Mouse (Mus musculus) macrophage (primary cell): ENCODE measurements around the gene Got1. TPM values are rescaled to one million over a fixed set of nuclear protein-coding genes. Genes with fewer than 3 reads are reported as not detected.

Experiments
- H3K27ac ChIP-seq: fragments of 350-480 bp; formaldehyde crosslinking; 2 replicates; pipeline ENCODE4 v1.9.0; 2021
- H3K36me3 ChIP-seq: fragments of 350-480 bp; formaldehyde crosslinking; 2 replicates; pipeline ENCODE4 v1.9.0; 2021; ENCODE audit errors: inconsistent target
- H3K4me3 ChIP-seq: fragments of 350-480 bp; formaldehyde crosslinking; 2 replicates; pipeline ENCODE4 v1.9.0; 2021; ENCODE audit errors: inconsistent target
- H3K79me2 ChIP-seq: fragments of 350-480 bp; formaldehyde crosslinking; 2 replicates; pipeline ENCODE4 v1.9.0; 2021; ENCODE audit errors: inconsistent target
- WGBS: methylation state at CpG from one replicate; pipeline ENCODE4 v1.1.7; 2026; ENCODE audit warnings: inconsistent platforms; ENCODE audit not compliant: missing documents; 5-methylcytosine and 5-hydroxymethylcytosine counted together
- polyA plus RNA-seq: library from polyadenylated mRNA; stranded (reverse); fragments of 250-400 nt; gene quantifications from 3 replicates; pipeline ENCODE4 v1.2.4, GENCODE M21; 2018; ENCODE audit warnings: inconsistent platforms
- total RNA-seq, 78 experiments: library from RNA; depleted of rRNA; stranded (reverse); fragments of 250-400 nt; gene quantifications; 1 replicate in 9 of 78; 2 replicates in 24 of 78; 3 replicates in 43 of 78; 4 replicates in 2 of 78; pipeline ENCODE4 v1.2.4; 2018; ENCODE audit warnings: inconsistent platforms in 56 of 78

The Got1 gene
- total RNA-seq (2018; cell fraction: chromatin; rRNA removed): 100 to 1,000 TPM in 3 of 26 experiments, 10 to 100 TPM in 22, 1 to 10 TPM in 1; 8.1 to 167 (median 40.8) TPM
- total RNA-seq (2018; cell fraction: cytosol; rRNA removed): 100 to 1,000 TPM in 5 of 26 experiments, 10 to 100 TPM in 21; 54.4 to 123 (median 77.7) TPM
- 100 to 1,000 TPM in 2 of 26 experiments, 10 to 100 TPM in 24; 16.9 to 138 (median 47.4) TPM for total RNA-seq (2018; cell fraction: nucleus; rRNA removed)
- 86.8 to 158 TPM (median 102 TPM) in 3 replicates for polyA plus RNA-seq

GRCm38 (mm10) chr19:43524187-43525103 lies at the start of gene Got1:
Gene Got1 (minus strand): TSS chr19:43524605.
- WGBS: under 1% methylated on average over 56 of the region's 58 CpGs
- H3K79me2 ChIP-seq: peaks cover 46% of the 10 kb centered on the region
- H3K36me3 ChIP-seq: no peaks in the 10 kb centered on the region
- H3K4me3 ChIP-seq: peak within 1 kb of the TSS; percentile 97
- H3K27ac ChIP-seq: peak within 1 kb of the TSS; percentile 66

GRCm38 (mm10) chr19:43570831-43571790 lies 46.7 kb upstream of the Got1 start:
- Histone ChIP-seq H3K79me2 (no peaks in the 10 kb centered on the region), H3K27ac (no peak overlapping the region), H3K4me3 (peak overlapping the region; percentile 20; the same call in 1 of the 2 replicates), H3K36me3 (no peaks in the 10 kb centered on the region)
- 11% methylated on average over 32 of the region's 32 CpGs for WGBS

- H3K36me3 ChIP-seq: no peaks in the 10 kb centered on the region
- H3K4me3 ChIP-seq: no peak overlapping the region
- H3K79me2 ChIP-seq: no peaks in the 10 kb centered on the region
- H3K27ac ChIP-seq: no peak overlapping the region
- WGBS: 92% methylated on average over 6 of the region's 6 CpGs
These were observed 44.7 kb upstream of the Got1 start for GRCm38 (mm10) chr19:43569133-43569532.

- no peaks in the 10 kb centered on the region for H3K79me2 ChIP-seq
- H3K4me3 ChIP-seq: no peak overlapping the region
- H3K27ac ChIP-seq: no peak overlapping the region
- WGBS: 82% methylated on average over 9 of the region's 9 CpGs
- H3K36me3 ChIP-seq: no peaks in the 10 kb centered on the region
These were observed 43.9 kb upstream of the Got1 start for GRCm38 (mm10) chr19:43568298-43568697.

- Histone ChIP-seq H3K79me2 (no peaks in the 10 kb centered on the region), H3K27ac (no peak overlapping the region), H3K4me3 (no peak overlapping the region), H3K36me3 (no peaks in the 10 kb centered on the region)
- 78% methylated on average over 5 of the region's 5 CpGs for WGBS
These were observed 38.8 kb upstream of the Got1 start for GRCm38 (mm10) chr19:43563166-43563565.

- Histone ChIP-seq H3K4me3 (no peak overlapping the region), H3K27ac (no peak overlapping the region), H3K79me2 (no peaks in the 10 kb centered on the region), H3K36me3 (no peaks in the 10 kb centered on the region)
- WGBS: 85% methylated on average over 3 of the region's 4 CpGs
These were observed 37.4 kb upstream of the Got1 start for GRCm38 (mm10) chr19:43561841-43562240.

- Histone ChIP-seq H3K36me3 (no peaks in the 10 kb centered on the region), H3K27ac (no peak overlapping the region), H3K4me3 (no peak overlapping the region), H3K79me2 (no peaks in the 10 kb centered on the region)
- WGBS: 85% methylated on average over 2 of the region's 2 CpGs
These were observed 35.8 kb upstream of the Got1 start for GRCm38 (mm10) chr19:43560244-43560643.

- Histone ChIP-seq H3K79me2 (no peaks in the 10 kb centered on the region), H3K27ac (no peak overlapping the region), H3K4me3 (no peak overlapping the region), H3K36me3 (no peaks in the 10 kb centered on the region)
- 88% methylated on average over 6 of the region's 6 CpGs for WGBS
These were observed 27.1 kb upstream of the Got1 start for GRCm38 (mm10) chr19:43551493-43551890.

- Histone ChIP-seq H3K4me3 (no peak overlapping the region), H3K27ac (no peak overlapping the region), H3K36me3 (no peaks in the 10 kb centered on the region), H3K79me2 (no peaks in the 10 kb centered on the region)
- 73% methylated on average over 18 of the region's 18 CpGs for WGBS
These were observed 26.5 kb upstream of the Got1 start for GRCm38 (mm10) chr19:43550706-43551492.

GRCm38 (mm10) chr19:43548060-43548459 lies 23.7 kb upstream of the Got1 start:
- no peak overlapping the region for H3K27ac ChIP-seq
- H3K36me3 ChIP-seq: no peaks in the 10 kb centered on the region
- H3K79me2 ChIP-seq: no peaks in the 10 kb centered on the region
- H3K4me3 ChIP-seq: no peak overlapping the region
- WGBS: 96% methylated on average over 5 of the region's 5 CpGs

GRCm38 (mm10) chr19:43546337-43547117 lies 22.1 kb upstream of the Got1 start:
- Histone ChIP-seq H3K4me3 (no peak overlapping the region), H3K79me2 (no peaks in the 10 kb centered on the region), H3K36me3 (no peaks in the 10 kb centered on the region), H3K27ac (no peak overlapping the region)
- 79% methylated on average over 15 of the region's 19 CpGs for WGBS

GRCm38 (mm10) chr19:43535372-43535771 lies 11.0 kb upstream of the Got1 start:
- Histone ChIP-seq H3K27ac (no peak overlapping the region), H3K4me3 (no peak overlapping the region), H3K36me3 (no peaks in the 10 kb centered on the region), H3K79me2 (no peaks in the 10 kb centered on the region)
- 95% methylated on average over 3 of the region's 3 CpGs for WGBS

- H3K79me2 ChIP-seq: no peaks in the 10 kb centered on the region
- no peaks in the 10 kb centered on the region for H3K36me3 ChIP-seq
- no peak overlapping the region for H3K27ac ChIP-seq
- H3K4me3 ChIP-seq: no peak overlapping the region
- WGBS: 29% methylated on average over 12 of the region's 12 CpGs
These were observed 6.5 kb upstream of the Got1 start for GRCm38 (mm10) chr19:43530921-43531320.
